Mouse (Mus musculus): Measurements from ENCODE around the gene Pigp. TPM values are rescaled to one million over a fixed set of nuclear protein-coding genes. Genes with fewer than 3 reads are reported as not detected.

Pigp gene
- total and polyA plus RNA-seq, 3 experiments: 63.8 to 163 (median 103) TPM

DNA sequence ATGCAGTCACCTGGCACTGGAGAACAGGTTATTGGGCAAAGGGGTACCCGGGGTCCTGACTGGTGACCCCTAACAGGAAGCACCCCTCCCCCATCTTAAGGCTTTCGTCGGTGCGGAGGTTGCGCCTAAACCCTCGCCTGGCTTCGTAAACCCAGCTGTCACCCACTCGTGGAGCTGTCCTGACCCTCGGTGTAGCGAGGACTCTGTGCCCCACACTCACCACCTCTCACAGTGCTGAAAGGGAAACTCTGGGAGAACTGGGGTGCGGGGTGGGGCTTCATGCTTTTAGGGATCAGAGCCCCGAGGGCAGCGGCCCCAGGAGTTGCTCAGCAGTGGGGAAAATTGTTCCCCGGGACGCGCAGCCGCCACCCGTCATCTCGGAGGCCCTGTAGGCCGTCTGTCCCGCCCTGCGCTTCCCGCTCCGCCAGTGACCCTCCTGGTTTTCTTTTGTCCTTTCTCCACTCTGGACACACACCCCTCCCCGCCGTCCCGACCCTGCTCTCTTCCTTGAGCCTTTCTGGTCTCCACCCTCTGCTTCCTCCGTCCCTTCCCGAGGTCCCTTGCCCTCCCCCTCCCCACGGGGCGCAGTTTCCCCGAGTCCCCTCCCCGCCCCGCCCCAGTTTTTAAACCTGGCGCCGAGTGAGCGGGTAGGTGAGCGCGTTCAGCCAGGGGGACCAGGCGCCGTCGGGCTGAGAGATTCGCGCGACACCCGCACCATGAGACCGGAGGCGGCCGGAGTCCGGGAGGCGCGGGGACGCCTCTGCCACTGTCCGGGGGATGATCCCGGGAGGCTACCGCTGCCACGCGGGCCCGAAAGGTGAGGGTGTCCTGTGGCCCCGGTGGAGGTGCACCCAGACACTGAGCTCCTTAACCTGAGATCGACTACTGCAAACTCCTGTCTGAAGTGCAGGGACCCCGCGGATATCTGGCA, 43.6 kb downstream of the Pigp start, which contains the start of gene Ripply3:
Ripply3 (plus strand) TSS at position 640 of the 931 bp plus-strand sequence.
- Histone ChIP-seq H3K4me1 (ENCODE audit: control insufficient read depth in 1 of 2, insufficient read depth in 2 of 2) (peaks cover 7 to 42% of the 10 kb centered on the region in 2 experiments), H3K27ac (ENCODE audit: insufficient read depth, low read depth) (peak within 1 kb of the TSS; percentile 42), H3K36me3 (replicated peaks in 1 of 2; ENCODE audit: control insufficient read depth in 1 of 2, insufficient read depth in 1 of 2, low read length in 1 of 2) (no peaks in the 10 kb centered on the region), H3K27me3 (replicated peaks) (no peaks in the 10 kb centered on the region), H3K4me2 (ENCODE audit: insufficient read depth, low read depth, poor library complexity, severe bottlenecking) (peak within 1 kb of the TSS; percentile 70), H3K9me3 (replicated peaks; ENCODE audit: low read length) (no peaks in the 10 kb centered on the region), H3K9ac (ENCODE audit: insufficient read depth, low read depth) (peak within 1 kb of the TSS; percentile 55), H3K4me3 (replicated peaks in 1 of 3; ENCODE audit: low read depth in 2 of 3, low read length in 2 of 3, poor library complexity in 1 of 3) (peak within 1 kb of the TSS in 2 of 3 experiments; percentile 21 to 66), H3K79me2 (replicated peaks; ENCODE audit: control insufficient read depth, extremely low read depth, insufficient read depth, poor library complexity, severe bottlenecking) (no peaks in the 10 kb centered on the region)
- DNase-seq (ENCODE audit: extremely low read depth): no peak
- in situ Hi-C loops (cut with MboI; ENCODE audit: low pct_ligation_motif_present, low pct_unique_long_range_greater_than_20kb, low sequenced_read_pairs): no loop called here
- TF ChIP-seq CHD1 (IDR thresholded peaks at IDR 0.05; ENCODE audit: low read depth, low read length) (no peak), NRF1 (IDR thresholded peaks at IDR 0.05; ENCODE audit: low read depth, low read length) (peak; percentile 39; the same call in 1 of the 2 replicates), MAZ (IDR thresholded peaks at IDR 0.05; ENCODE audit: low read depth, low read length) (no peak; the same call in 1 of the 2 replicates), POLR2A (IDR thresholded peaks at IDR 0.05; ENCODE audit: low read depth, low read length) (no peak), ZMIZ1 (IDR thresholded peaks at IDR 0.05; ENCODE audit: low read depth, low read length) (no peak), UBTF (IDR thresholded peaks at IDR 0.05; ENCODE audit: low read depth, low read length) (peak; percentile 22; the same call in 1 of the 2 replicates), IRF4 (IDR thresholded peaks at IDR 0.05; ENCODE audit: low read depth, low read length) (no peak), ZKSCAN1 (IDR thresholded peaks at IDR 0.05; ENCODE audit: borderline replicate concordance, low read depth, low read length) (no peak), MEF2A (IDR thresholded peaks at IDR 0.05; ENCODE audit: borderline replicate concordance, low read depth, low read length) (no peak), RAD21 (IDR thresholded peaks at IDR 0.05; ENCODE audit: low read depth, low read length) (no peak), SMC3 (IDR thresholded peaks at IDR 0.05; ENCODE audit: low read depth, low read length) (no peak), POLR2AphosphoS2 (IDR thresholded peaks at IDR 0.05; ENCODE audit: low read depth, low read length) (no peak), MAFK (IDR thresholded peaks at IDR 0.05; ENCODE audit: insufficient replicate concordance, low read length) (no peak), CHD2 (IDR thresholded peaks at IDR 0.05; ENCODE audit: low read length) (no peak; the same call in 1 of the 2 replicates), ETS1 (conservative IDR thresholded peaks at IDR 0.05; ENCODE audit: low read depth, low read length) (no peak), CTCF (conservative IDR thresholded peaks at IDR 0.05 in 1 of 2, IDR thresholded peaks at IDR 0.05 in 1 of 2; ENCODE audit: low read depth in 2 of 2, low read length in 2 of 2) (no peak), PAX5 (IDR thresholded peaks at IDR 0.05; ENCODE audit: low read length) (no peak), BHLHE40 (IDR thresholded peaks at IDR 0.05; ENCODE audit: low read depth, low read length) (0 out of 2 replicates have a peak, but pooled peaks have one; percentile 2), MXI1 (IDR thresholded peaks at IDR 0.05; ENCODE audit: low read depth, low read length) (no peak; the same call in none of the 2 replicates), NELFE (IDR thresholded peaks at IDR 0.05; ENCODE audit: low read depth, low read length) (0 out of 2 replicates have a peak, but pooled peaks have one; percentile 11), EP300 (IDR thresholded peaks at IDR 0.05; ENCODE audit: low read length) (no peak), RCOR1 (conservative IDR thresholded peaks at IDR 0.05; ENCODE audit: low read depth, low read length) (no peak), JUND (conservative IDR thresholded peaks at IDR 0.05; ENCODE audit: low read depth, low read length) (no peak), ZNF384 (IDR thresholded peaks at IDR 0.05; ENCODE audit: low read depth, low read length) (no peak), MAX (IDR thresholded peaks at IDR 0.05; ENCODE audit: low read length) (no peak), MYC (IDR thresholded peaks at IDR 0.05; ENCODE audit: low read depth, low read length) (no peak), GABPA (IDR thresholded peaks at IDR 0.05; ENCODE audit: insufficient replicate concordance, low read depth, low read length) (no peak), KAT2A (IDR thresholded peaks at IDR 0.05; ENCODE audit: insufficient replicate concordance, low read length) (no peak), ZC3H11A (IDR thresholded peaks at IDR 0.05; ENCODE audit: low read depth, low read length) (no peak), JUN (IDR thresholded peaks at IDR 0.05; ENCODE audit: insufficient read depth, low read depth, low read length) (no peak), HCFC1 (IDR thresholded peaks at IDR 0.05; ENCODE audit: low read depth, low read length) (no peak), SIN3A (IDR thresholded peaks at IDR 0.05; ENCODE audit: low read length) (no peak), ELF1 (IDR thresholded peaks at IDR 0.05; ENCODE audit: low read depth, low read length) (no peak; the same call in 1 of the 2 replicates), TBP (conservative IDR thresholded peaks at IDR 0.05; ENCODE audit: low read depth, low read length) (no peak)
- dilution Hi-C loops (cut with MboI; ENCODE audit: extremely low pct_ligation_motif_present, extremely low pct_unique_long_range_greater_than_20kb, low sequenced_read_pairs): no loop called here

All from CH12.LX (cell line).